Mouse (Mus musculus) heart, postnatal 4 days (tissue): ENCODE data around the gene Gm21650. TPM values are rescaled to one million over a fixed set of nuclear protein-coding genes. Genes with fewer than 3 reads are reported as not detected.
"Not testable (repeated sequence)": the region's sequence is repeated elsewhere in the genome, so short reads cannot be mapped to it uniquely, and the experiment has no call there.

Experiments used
- DNase-seq: peaks from one replicate; pipeline ENCODE4 v3.0.0; 2021
- total RNA-seq, 2 experiments: library from RNA; stranded (reverse); gene quantifications; 2 replicates each; pipeline ENCODE4 v1.2.3; 2021

The Gm21650 gene
- total RNA-seq: not detected

DNA sequence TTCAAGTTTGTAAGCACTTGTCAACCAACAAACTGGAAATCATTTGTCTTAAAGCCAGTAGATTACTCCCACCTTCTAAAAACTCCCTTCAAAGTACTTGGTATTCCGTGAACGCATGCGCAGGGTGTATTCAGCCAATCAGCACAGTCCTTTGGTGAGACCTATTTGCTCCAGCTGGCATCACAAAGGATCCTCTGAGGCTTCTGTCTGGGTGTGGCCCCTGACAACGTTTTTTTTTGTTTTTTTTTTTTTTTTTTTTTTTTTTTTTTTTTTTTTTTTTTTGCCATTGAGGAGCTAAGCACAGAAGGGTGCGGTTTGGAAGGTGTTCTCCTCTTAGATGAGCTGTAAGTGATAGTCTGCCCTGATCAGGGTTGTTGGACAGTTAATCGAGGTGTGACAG is at the start of gene Gm21650:
Gene Gm21650, plus strand, starts transcription at position 301 of the 400 bp plus-strand sequence.
- DNase-seq: not testable (repeated sequence)
